Mouse (Mus musculus): ENCODE data around the gene Dexi. TPM values are rescaled to one million over a fixed set of nuclear protein-coding genes. Genes with fewer than 3 reads are reported as not detected.

The Dexi gene
- polyA plus RNA-seq, 1 experiment from 2014 or later = 18.4 TPM

GRCm38 (mm10) chr16:10536323-10536722, 6.5 kb downstream of the Dexi start:
- no peak overlapping the region for H3K4me3 ChIP-seq (replicated peaks)
- peaks cover 25% of the 10 kb centered on the region for H3K4me1 ChIP-seq
- no peak overlapping the region for H3K9ac ChIP-seq
- no peak overlapping the region for H3K4me2 ChIP-seq
- WGBS = 72% methylated on average over 5 of the region's 5 CpGs
- ATAC-seq (replicated peaks; ENCODE audit: low FRiP score) = no peak
- no peaks in the 10 kb centered on the region for H3K9me3 ChIP-seq (replicated peaks)
- no peak overlapping the region for H3K27ac ChIP-seq
- no peaks in the 10 kb centered on the region for H3K27me3 ChIP-seq
- peaks cover 20% of the 10 kb centered on the region; the same call in 1 of the 2 replicates for H3K36me3 ChIP-seq

GRCm38 (mm10) chr16:10534567-10534966, 8.3 kb downstream of the Dexi start:
- Histone ChIP-seq H3K36me3 (peaks cover 33% of the 10 kb centered on the region), H3K4me3 (replicated peaks) (no peak overlapping the region), H3K27ac (no peak overlapping the region), H3K4me1 (peaks cover 8% of the 10 kb centered on the region; the same call in 1 of the 2 replicates), H3K9me3 (replicated peaks) (no peaks in the 10 kb centered on the region), H3K4me2 (no peak overlapping the region), H3K27me3 (no peaks in the 10 kb centered on the region), H3K9ac (no peak overlapping the region)
- 66% methylated on average over 7 of the region's 7 CpGs for WGBS
- ATAC-seq (replicated peaks; ENCODE audit: low FRiP score) = no peak

DNA sequence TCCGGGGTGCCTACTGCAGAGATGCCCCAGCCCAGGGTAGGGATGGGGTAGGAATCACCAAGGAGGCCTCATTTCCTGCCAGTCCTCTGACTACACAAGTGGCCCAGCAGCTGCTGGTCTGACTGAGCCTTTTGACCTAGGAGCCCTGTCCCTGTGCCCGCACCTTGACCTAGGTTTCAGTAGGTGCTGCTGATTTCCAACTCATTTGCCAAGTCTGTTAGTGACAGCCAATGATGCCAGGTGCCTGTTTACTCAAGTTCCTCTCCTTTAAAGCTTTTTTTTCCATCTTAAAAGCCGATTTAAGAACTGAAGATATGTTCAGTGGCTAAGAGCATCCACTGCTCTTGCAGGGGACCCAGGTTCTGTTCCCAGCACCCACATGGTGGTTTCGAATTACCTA, 9.1 kb downstream of the Dexi start:
- H3K36me3 ChIP-seq = peaks cover 39% of the 10 kb centered on the region
- H3K4me3 ChIP-seq (replicated peaks) = no peak overlapping the region
- no peaks in the 10 kb centered on the region for H3K9me3 ChIP-seq (replicated peaks)
- no peaks in the 10 kb centered on the region for H3K27me3 ChIP-seq
- no peak overlapping the region for H3K9ac ChIP-seq
- 0 out of 2 replicates have a peak, but pooled peaks cover 4% of the 10 kb centered on the region for H3K4me1 ChIP-seq
- H3K4me2 ChIP-seq = no peak overlapping the region
- 92% methylated on average over 4 of the region's 4 CpGs for WGBS
- ATAC-seq (replicated peaks; ENCODE audit: low FRiP score) = no peak
- H3K27ac ChIP-seq = no peak overlapping the region

DNA sequence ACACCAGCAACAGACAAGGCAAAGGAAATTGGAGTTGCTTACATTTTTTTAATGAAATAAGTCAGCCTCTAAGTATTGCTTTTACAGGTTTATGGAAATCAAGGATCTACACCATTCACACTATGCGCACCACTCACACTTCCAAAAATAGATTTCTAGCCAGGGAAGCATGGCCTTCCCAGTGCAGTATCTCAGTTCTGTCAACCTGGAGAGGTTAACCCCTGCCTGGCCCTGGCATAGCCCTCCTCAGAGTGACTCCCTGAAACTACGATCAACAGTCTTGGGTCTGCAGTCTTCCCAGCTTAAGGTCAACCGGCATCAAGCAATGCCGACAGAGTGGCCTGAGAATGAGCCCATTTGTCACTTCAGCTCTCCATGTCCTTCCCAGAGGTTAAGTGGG, 12.7 kb downstream of the Dexi start:
- peaks cover 39% of the 10 kb centered on the region for H3K36me3 ChIP-seq
- H3K9ac ChIP-seq = no peak overlapping the region
- WGBS = 83% methylated on average over 4 of the region's 4 CpGs
- H3K27me3 ChIP-seq = no peaks in the 10 kb centered on the region
- no peak overlapping the region for H3K4me2 ChIP-seq
- H3K4me3 ChIP-seq (replicated peaks) = no peak overlapping the region
- ATAC-seq (replicated peaks; ENCODE audit: low FRiP score) = no peak
- H3K4me1 ChIP-seq = 0 out of 2 replicates have a peak, but pooled peaks cover 4% of the 10 kb centered on the region
- H3K9me3 ChIP-seq (replicated peaks) = no peaks in the 10 kb centered on the region
- H3K27ac ChIP-seq = no peak overlapping the region

GRCm38 (mm10) chr16:10528382-10528781, 14.5 kb downstream of the Dexi start:
- no peaks in the 10 kb centered on the region for H3K4me1 ChIP-seq
- H3K9me3 ChIP-seq (replicated peaks) = no peaks in the 10 kb centered on the region
- no peak overlapping the region for H3K27ac ChIP-seq
- no peak overlapping the region for H3K4me2 ChIP-seq
- 89% methylated on average over 3 of the region's 3 CpGs for WGBS
- no peak for ATAC-seq (replicated peaks; ENCODE audit: low FRiP score)
- no peaks in the 10 kb centered on the region for H3K27me3 ChIP-seq
- peaks cover 30% of the 10 kb centered on the region for H3K36me3 ChIP-seq
- no peak overlapping the region for H3K9ac ChIP-seq
- no peak overlapping the region for H3K4me3 ChIP-seq (replicated peaks)

DNA sequence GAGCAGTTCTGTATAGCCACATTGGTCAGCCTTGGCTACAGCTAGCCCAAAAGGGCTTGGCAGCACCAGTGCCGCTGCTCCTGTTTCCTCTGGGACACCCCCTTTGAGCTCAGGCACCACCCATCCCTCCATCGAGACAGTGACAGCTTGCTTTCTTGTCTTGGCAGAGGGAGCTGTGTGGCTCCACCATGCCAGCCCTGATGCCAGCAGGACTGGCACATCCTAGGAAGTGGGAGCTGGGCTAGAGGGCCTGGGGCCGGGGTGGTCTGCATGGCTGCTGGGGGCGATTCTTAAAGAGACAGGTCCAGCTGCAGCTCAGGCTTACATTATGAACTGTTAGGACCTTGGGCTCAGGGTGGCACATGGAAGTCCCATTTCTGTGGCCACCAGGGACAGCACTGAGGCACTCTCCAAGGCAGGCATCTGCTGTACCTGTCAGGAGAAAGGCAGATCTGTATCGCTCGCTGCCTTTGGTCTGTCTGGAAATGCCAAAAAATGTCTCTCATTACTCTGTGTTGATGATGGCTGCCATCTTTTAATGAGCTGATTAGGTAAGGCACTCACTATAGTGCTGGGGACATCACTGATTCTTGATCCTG, 15.7 kb downstream of the Dexi start:
- no peak overlapping the region for H3K4me3 ChIP-seq (replicated peaks)
- no peak for ATAC-seq (replicated peaks; ENCODE audit: low FRiP score)
- WGBS = 80% methylated on average over 6 of the region's 6 CpGs
- peaks cover 26% of the 10 kb centered on the region for H3K36me3 ChIP-seq
- H3K9ac ChIP-seq = no peak overlapping the region
- no peaks in the 10 kb centered on the region for H3K27me3 ChIP-seq
- no peak overlapping the region for H3K27ac ChIP-seq
- no peak overlapping the region for H3K4me2 ChIP-seq
- no peaks in the 10 kb centered on the region for H3K9me3 ChIP-seq (replicated peaks)
- no peaks in the 10 kb centered on the region for H3K4me1 ChIP-seq

DNA sequence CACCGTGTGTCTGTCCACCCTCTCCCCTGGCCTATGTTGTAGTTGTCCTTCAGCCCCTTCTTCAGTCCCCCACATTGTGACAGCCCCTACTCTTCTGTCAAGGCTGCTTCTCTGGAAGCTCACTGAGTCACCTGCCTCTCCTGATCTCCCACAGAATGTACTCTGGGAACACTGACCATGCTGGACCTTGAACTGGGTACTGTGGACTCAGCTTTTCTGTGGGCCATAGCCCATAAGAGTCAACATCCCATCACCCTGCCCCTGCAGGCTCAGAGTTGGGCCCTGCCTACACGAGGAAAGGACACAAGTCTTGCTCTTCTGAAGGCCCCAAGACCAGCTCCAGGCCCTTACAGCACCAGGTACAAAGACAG, 17.3 kb downstream of the Dexi start:
- no peaks in the 10 kb centered on the region for H3K9me3 ChIP-seq (replicated peaks)
- H3K4me1 ChIP-seq = 0 out of 2 replicates have a peak, but pooled peaks cover 3% of the 10 kb centered on the region
- no peak for ATAC-seq (replicated peaks; ENCODE audit: low FRiP score)
- WGBS = 73% methylated on average over 2 of the region's 2 CpGs
- no peak overlapping the region for H3K4me2 ChIP-seq
- no peaks in the 10 kb centered on the region for H3K27me3 ChIP-seq
- no peak overlapping the region for H3K27ac ChIP-seq
- peaks cover 16% of the 10 kb centered on the region for H3K36me3 ChIP-seq
- H3K9ac ChIP-seq = no peak overlapping the region
- H3K4me3 ChIP-seq (replicated peaks) = no peak overlapping the region

GRCm38 (mm10) chr16:10524866-10525609, 17.8 kb downstream of the Dexi start:
- no peak overlapping the region for H3K27ac ChIP-seq
- no peaks in the 10 kb centered on the region for H3K27me3 ChIP-seq
- H3K4me2 ChIP-seq = no peak overlapping the region
- H3K4me3 ChIP-seq (replicated peaks) = no peak overlapping the region
- no peaks in the 10 kb centered on the region for H3K9me3 ChIP-seq (replicated peaks)
- WGBS = 82% methylated on average over 4 of the region's 4 CpGs
- H3K4me1 ChIP-seq = 0 out of 2 replicates have a peak, but pooled peaks cover 3% of the 10 kb centered on the region
- H3K9ac ChIP-seq = no peak overlapping the region
- H3K36me3 ChIP-seq = peaks cover 10% of the 10 kb centered on the region
- no peak for ATAC-seq (replicated peaks; ENCODE audit: low FRiP score)

DNA sequence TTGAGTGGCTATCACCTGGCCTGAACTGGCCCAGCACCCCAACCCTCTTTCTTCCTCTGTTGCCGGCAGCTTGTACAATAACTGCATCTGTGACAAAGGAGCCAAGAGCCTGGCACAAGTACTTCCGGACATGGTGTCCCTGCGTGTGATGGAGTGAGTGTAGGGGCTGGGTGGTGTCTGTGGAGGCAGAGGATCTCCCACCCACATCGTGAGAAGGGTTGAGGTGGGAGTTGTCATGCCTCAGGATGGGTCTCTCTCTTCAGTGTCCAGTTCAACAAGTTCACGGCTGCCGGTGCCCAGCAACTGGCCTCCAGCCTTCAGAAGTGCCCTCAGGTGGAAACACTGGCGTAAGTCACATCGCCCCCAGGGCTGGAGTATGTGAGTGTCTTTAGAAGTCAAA, 19.2 kb downstream of the Dexi start:
- H3K9me3 ChIP-seq (replicated peaks) = no peaks in the 10 kb centered on the region
- H3K4me3 ChIP-seq (replicated peaks) = no peak overlapping the region
- no peaks in the 10 kb centered on the region for H3K27me3 ChIP-seq
- no peak for ATAC-seq (replicated peaks; ENCODE audit: low FRiP score)
- 0 out of 2 replicates have a peak, but pooled peaks cover 3% of the 10 kb centered on the region for H3K4me1 ChIP-seq
- no peaks in the 10 kb centered on the region for H3K36me3 ChIP-seq
- WGBS = 86% methylated on average over 8 of the region's 8 CpGs
- H3K9ac ChIP-seq = no peak overlapping the region
- no peak overlapping the region for H3K27ac ChIP-seq
- no peak overlapping the region for H3K4me2 ChIP-seq

GRCm38 (mm10) chr16:10522811-10523210, 20.0 kb downstream of the Dexi start:
- ATAC-seq (replicated peaks; ENCODE audit: low FRiP score) = no peak

GRCm38 (mm10) chr16:10520908-10521614, 21.8 kb downstream of the Dexi start:
- Histone ChIP-seq H3K9ac (no peak overlapping the region), H3K36me3 (no peaks in the 10 kb centered on the region), H3K27ac (no peak overlapping the region), H3K27me3 (no peaks in the 10 kb centered on the region), H3K4me1 (peaks cover 16% of the 10 kb centered on the region), H3K4me2 (no peak overlapping the region), H3K9me3 (replicated peaks) (no peaks in the 10 kb centered on the region), H3K4me3 (replicated peaks) (no peak overlapping the region)
- ATAC-seq (replicated peaks; ENCODE audit: low FRiP score) = peak; percentile 65
- 46% methylated on average over 2 of the region's 2 CpGs for WGBS

More at GRCm38 (mm10) chr16:10522811-10523210, 20.0 kb downstream of the Dexi start:
- Histone ChIP-seq H3K9me3 (replicated peaks) (no peaks in the 10 kb centered on the region), H3K27me3 (no peaks in the 10 kb centered on the region), H3K27ac (no peak overlapping the region), H3K4me1 (0 out of 2 replicates have a peak, but pooled peaks cover 5% of the 10 kb centered on the region), H3K4me3 (replicated peaks) (no peak overlapping the region), H3K4me2 (no peak overlapping the region), H3K36me3 (no peaks in the 10 kb centered on the region), H3K9ac (no peak overlapping the region)
- 86% methylated on average over 1 of the region's 1 CpGs for WGBS

DNA sequence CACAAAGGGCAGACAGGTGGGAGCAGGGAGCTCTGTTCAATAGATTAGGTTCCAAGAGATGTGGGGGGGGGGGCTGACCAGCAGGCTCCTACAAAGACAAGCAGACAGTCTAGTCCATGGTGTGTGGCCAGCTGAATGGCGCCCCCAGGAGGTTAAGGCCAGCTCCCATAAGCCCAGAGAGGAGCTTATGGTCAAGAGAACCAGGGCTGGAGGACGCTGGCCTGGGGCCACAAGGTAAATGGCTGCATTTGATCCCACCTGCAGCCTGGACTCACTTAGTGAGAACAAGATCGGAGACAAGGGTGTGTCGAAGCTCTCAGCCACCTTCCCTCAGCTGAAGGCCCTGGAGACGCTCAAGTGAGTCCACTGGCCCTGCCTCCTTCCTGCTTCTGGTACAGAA, 24.8 kb downstream of the Dexi start:
- Histone ChIP-seq H3K36me3 (no peaks in the 10 kb centered on the region), H3K4me2 (no peak overlapping the region), H3K4me3 (replicated peaks) (no peak overlapping the region), H3K9me3 (replicated peaks) (no peaks in the 10 kb centered on the region), H3K27me3 (no peaks in the 10 kb centered on the region), H3K4me1 (peaks cover 16% of the 10 kb centered on the region), H3K27ac (no peak overlapping the region), H3K9ac (no peak overlapping the region)
- WGBS = 47% methylated on average over 5 of the region's 5 CpGs
- no peak for ATAC-seq (replicated peaks; ENCODE audit: low FRiP score)
